Mouse (Mus musculus): ENCODE measurements around the gene Gopc. TPM values are rescaled to one million over a fixed set of nuclear protein-coding genes. Genes with fewer than 3 reads are reported as not detected.
A peak's percentile ranks its signal among the peaks of the same experiment; 100 is the strongest.

Gene Gopc
- polyA plus RNA-seq, 1 experiment from 2014 or later: 18.5 TPM

DNA sequence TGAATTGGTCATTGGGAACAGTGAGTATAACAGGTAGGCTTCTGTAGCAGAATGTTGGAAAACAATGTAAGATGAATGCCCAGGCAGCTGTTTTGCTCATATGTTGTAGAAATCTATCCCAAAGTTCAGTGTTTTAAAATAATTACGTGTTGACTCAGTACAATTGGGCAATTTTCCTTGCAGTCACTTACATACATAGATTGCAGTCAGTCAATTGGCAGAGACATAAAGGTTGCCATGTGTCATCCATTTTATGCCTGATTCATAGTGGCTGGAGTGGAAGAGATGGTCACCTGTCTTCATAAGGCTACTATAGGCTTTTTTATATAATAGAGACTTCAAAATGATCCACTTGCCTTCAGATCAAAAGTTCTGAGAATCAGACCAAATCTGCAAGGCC, 38.6 kb upstream of the Gopc start:
- 91% methylated on average over 1 of the region's 1 CpGs for WGBS
- Histone ChIP-seq H3K4me3 (replicated peaks; ENCODE audit: low read depth, low read length) (no peak overlapping the region), H3K27me3 (ENCODE audit: insufficient read depth, low read length) (no peaks in the 10 kb centered on the region), H3K36me3 (ENCODE audit: insufficient read depth, low read length) (no peaks in the 10 kb centered on the region), H3K27ac (no peak overlapping the region), H3K4me2 (ENCODE audit: low read length) (no peak overlapping the region), H3K9ac (ENCODE audit: low read depth, low read length) (no peak overlapping the region), H3K4me1 (replicated peaks; ENCODE audit: insufficient read depth, low read length) (no peaks in the 10 kb centered on the region; the same call in 1 of the 2 replicates), H3K9me3 (replicated peaks; ENCODE audit: low read length) (no peaks in the 10 kb centered on the region)
- ATAC-seq (replicated peaks; ENCODE audit: low FRiP score, low read depth) (no peak), DNase-seq (ENCODE audit: low spot score) (no peak)
- no peak for TF ChIP-seq CTCF (IDR thresholded peaks at IDR 0.05; ENCODE audit: low read depth)

DNA sequence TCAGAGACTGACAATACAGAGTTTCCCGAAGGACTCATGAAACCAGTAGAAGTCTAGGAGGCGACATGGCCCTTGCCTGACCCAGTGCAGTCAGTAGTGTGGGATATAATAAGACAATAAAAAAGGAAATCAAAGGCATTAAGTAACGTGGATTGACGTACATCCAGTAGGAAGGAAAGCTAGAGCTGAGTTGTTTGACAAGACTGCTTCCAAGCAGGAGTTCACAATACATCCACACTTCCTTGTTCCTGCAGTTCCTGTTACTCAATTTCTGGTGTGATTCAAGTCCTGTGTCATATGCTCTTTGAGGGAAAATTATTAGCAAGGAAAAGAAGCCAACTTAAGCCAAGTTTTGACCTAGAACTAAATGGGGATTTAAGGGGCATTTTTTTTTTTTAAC, 37.5 kb upstream of the Gopc start:
- no peak for TF ChIP-seq CTCF (IDR thresholded peaks at IDR 0.05; ENCODE audit: low read depth)
- 61% methylated on average over 4 of the region's 4 CpGs for WGBS
- ATAC-seq (replicated peaks; ENCODE audit: low FRiP score, low read depth): no peak
- Histone ChIP-seq H3K36me3 (ENCODE audit: insufficient read depth, low read length) (no peaks in the 10 kb centered on the region), H3K9me3 (replicated peaks; ENCODE audit: low read length) (no peaks in the 10 kb centered on the region), H3K9ac (ENCODE audit: low read depth, low read length) (peak overlapping the region; percentile 92), H3K27ac (no peak overlapping the region), H3K4me1 (replicated peaks; ENCODE audit: insufficient read depth, low read length) (no peaks in the 10 kb centered on the region; the same call in 1 of the 2 replicates), H3K4me3 (replicated peaks; ENCODE audit: low read depth, low read length) (peak overlapping the region; percentile 92), H3K4me2 (ENCODE audit: low read length) (peak overlapping the region; percentile 72), H3K27me3 (ENCODE audit: insufficient read depth, low read length) (no peaks in the 10 kb centered on the region)
- peak; percentile 11 for DNase-seq (ENCODE audit: low spot score)

DNA sequence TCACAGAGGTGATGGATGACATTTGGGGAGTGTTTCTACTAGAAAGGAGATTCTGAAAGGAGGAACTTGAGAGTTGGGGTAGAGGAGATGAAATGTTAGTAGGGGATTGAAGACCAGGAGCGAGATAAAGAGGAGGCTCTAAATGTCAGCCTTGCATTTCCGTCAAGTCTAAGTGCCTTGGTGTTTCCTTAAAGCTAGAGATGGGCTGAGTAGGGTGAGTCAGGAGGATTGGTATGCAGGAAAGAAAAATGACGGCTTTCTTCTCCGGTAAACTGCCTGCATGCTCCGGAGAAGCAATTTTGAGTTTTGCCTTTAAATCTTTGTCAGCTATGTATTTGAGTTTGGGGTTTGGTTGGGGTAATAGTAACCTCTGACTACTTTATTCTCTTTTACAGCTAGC, 37.0 kb upstream of the Gopc start:
- H3K4me3 ChIP-seq (replicated peaks; ENCODE audit: low read depth, low read length): peak overlapping the region; percentile 92
- H3K27ac ChIP-seq: peak overlapping the region; percentile 93; the same call in 1 of the 2 replicates
- no peaks in the 10 kb centered on the region for H3K9me3 ChIP-seq (replicated peaks; ENCODE audit: low read length)
- WGBS: 34% methylated on average over 5 of the region's 5 CpGs
- DNase-seq (ENCODE audit: low spot score): no peak
- H3K36me3 ChIP-seq (ENCODE audit: insufficient read depth, low read length): no peaks in the 10 kb centered on the region
- no peaks in the 10 kb centered on the region for H3K27me3 ChIP-seq (ENCODE audit: insufficient read depth, low read length)
- ATAC-seq (replicated peaks; ENCODE audit: low FRiP score, low read depth): no peak
- TF ChIP-seq CTCF (IDR thresholded peaks at IDR 0.05; ENCODE audit: low read depth): no peak
- peak overlapping the region; percentile 72 for H3K4me2 ChIP-seq (ENCODE audit: low read length)
- peak overlapping the region; percentile 92 for H3K9ac ChIP-seq (ENCODE audit: low read depth, low read length)
- H3K4me1 ChIP-seq (replicated peaks; ENCODE audit: insufficient read depth, low read length): no peaks in the 10 kb centered on the region; the same call in 1 of the 2 replicates

DNA sequence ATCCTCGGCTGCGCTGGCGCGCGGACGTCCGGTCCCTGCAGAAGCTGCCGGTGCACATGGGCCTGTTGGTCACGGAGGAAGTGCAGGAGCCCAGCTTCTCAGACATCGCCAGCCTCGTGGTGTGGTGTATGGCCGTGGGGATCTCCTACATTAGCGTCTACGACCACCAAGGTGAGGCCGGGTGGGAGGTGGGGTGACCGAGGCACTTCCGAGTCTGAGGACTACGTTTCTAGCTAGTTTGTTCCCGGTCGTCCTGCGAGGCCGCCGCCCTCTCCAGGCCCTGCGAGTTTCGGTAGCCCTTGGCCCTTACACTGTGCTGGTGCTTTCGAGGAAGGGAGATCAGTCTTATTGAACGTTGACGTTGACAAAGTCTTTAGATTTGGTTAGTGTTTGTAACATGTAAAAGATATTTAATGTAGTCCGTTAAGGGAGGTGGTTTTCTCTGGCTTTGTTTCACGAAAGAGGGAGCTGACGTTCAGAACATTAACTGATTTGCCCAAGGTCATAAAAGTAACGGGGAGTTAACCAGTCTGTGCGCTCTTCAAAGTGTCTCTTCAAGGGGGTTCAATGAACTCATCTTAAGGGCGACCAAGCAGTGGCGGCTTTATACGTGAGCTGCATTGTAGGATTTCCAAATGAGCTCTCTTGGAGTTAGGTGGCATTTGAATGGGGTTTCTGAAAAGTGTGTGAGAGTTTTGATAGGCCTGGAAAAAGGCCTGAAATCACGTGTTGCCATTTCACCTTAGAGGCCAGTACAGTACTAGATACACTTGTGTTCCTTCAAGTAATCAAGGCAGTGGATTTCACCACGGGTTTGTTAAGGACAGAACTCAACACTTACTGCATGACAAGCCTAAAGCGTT, 36.3 kb upstream of the Gopc start:
- Histone ChIP-seq H3K27ac (peak overlapping the region; percentile 93), H3K4me1 (replicated peaks; ENCODE audit: insufficient read depth, low read length) (no peaks in the 10 kb centered on the region; the same call in 1 of the 2 replicates), H3K9ac (ENCODE audit: low read depth, low read length) (peak overlapping the region; percentile 92), H3K9me3 (replicated peaks; ENCODE audit: low read length) (no peaks in the 10 kb centered on the region), H3K36me3 (ENCODE audit: insufficient read depth, low read length) (no peaks in the 10 kb centered on the region), H3K27me3 (ENCODE audit: insufficient read depth, low read length) (no peaks in the 10 kb centered on the region), H3K4me2 (ENCODE audit: low read length) (peak overlapping the region; percentile 72), H3K4me3 (replicated peaks; ENCODE audit: low read depth, low read length) (peak overlapping the region; percentile 92)
- under 1% methylated on average over 39 of the region's 39 CpGs for WGBS
- TF ChIP-seq CTCF (IDR thresholded peaks at IDR 0.05; ENCODE audit: low read depth): no peak
- ATAC-seq (replicated peaks; ENCODE audit: low FRiP score, low read depth): peak; percentile 46
- DNase-seq (ENCODE audit: low spot score): peak; percentile 40

DNA sequence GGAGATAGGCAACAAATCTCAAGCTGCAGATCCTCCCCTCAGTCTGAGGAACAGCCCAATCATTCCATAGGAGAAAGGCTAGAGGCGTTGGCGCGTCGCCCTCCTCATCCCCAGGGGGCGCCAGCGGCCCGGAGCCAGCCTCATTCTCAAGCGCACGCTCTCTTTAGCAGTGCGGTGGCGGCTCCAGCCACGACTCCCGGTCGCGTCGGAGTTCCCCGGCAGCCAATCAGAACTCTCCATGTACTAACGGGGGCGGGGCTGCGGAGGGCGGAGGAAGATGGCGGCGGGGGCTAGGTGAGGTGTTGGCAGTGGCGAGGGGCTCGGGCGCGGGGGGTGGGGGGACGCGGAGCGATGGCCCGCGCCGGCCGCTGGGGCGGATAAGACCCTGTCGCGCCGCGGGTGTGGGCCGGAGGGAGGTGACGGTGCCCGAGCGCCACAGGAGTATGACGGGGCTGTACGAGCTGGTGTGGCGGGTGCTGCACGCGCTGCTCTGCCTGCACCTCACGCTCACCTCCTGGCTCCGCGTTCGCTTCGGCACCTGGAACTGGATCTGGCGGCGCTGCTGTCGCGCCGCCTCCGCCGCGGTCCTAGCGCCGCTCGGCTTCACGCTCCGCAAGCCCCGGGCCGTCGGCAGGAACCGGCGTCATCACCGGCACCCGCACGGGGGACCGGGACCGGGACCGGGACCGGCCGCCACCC, 35.5 kb upstream of the Gopc start, which contains the start of gene Nus1:
Gene Nus1 (plus strand): TSS at position 249 of the 699 bp plus-strand sequence.
- Histone ChIP-seq H3K4me3 (replicated peaks; ENCODE audit: low read depth, low read length) (peak within 1 kb of the TSS; percentile 92), H3K27ac (peak within 1 kb of the TSS; percentile 93), H3K4me1 (replicated peaks; ENCODE audit: insufficient read depth, low read length) (no peaks in the 10 kb centered on the region), H3K36me3 (ENCODE audit: insufficient read depth, low read length) (no peaks in the 10 kb centered on the region), H3K9me3 (replicated peaks; ENCODE audit: low read length) (no peaks in the 10 kb centered on the region), H3K27me3 (ENCODE audit: insufficient read depth, low read length) (no peaks in the 10 kb centered on the region), H3K9ac (ENCODE audit: low read depth, low read length) (peak within 1 kb of the TSS; percentile 92), H3K4me2 (ENCODE audit: low read length) (peak within 1 kb of the TSS; percentile 72)
- ATAC-seq (replicated peaks; ENCODE audit: low FRiP score, low read depth): peak; percentile 99
- TF ChIP-seq CTCF (IDR thresholded peaks at IDR 0.05; ENCODE audit: low read depth): peak; percentile 97
- under 1% methylated on average over 67 of the region's 79 CpGs for WGBS
- peak; percentile 98 for DNase-seq (ENCODE audit: low spot score)

DNA sequence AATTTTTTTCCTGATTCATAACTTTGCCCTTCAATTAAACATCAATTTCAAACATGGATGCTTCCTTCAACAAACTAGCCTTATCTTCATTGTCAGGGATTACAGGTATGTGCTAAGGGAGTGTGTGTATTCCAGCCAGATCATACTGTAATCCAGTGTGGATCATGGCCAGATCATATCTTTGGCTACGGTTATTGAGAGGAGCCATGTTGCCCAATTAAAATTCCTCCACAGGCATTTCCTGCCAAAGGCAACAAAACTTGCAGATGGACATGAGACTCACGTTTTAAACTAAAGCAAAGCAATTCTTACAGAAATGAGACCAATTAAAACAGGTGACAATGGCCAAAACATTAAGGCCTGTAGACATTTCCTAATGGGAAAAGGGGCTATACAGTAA, 34.5 kb upstream of the Gopc start:
- no peak for DNase-seq (ENCODE audit: low spot score)
- WGBS: 39% methylated on average over 2 of the region's 2 CpGs
- Histone ChIP-seq H3K27me3 (ENCODE audit: insufficient read depth, low read length) (no peaks in the 10 kb centered on the region), H3K4me2 (ENCODE audit: low read length) (peak overlapping the region; percentile 49), H3K36me3 (ENCODE audit: insufficient read depth, low read length) (no peaks in the 10 kb centered on the region), H3K4me1 (replicated peaks; ENCODE audit: insufficient read depth, low read length) (no peaks in the 10 kb centered on the region), H3K4me3 (replicated peaks; ENCODE audit: low read depth, low read length) (peak overlapping the region; percentile 92), H3K9me3 (replicated peaks; ENCODE audit: low read length) (no peaks in the 10 kb centered on the region), H3K9ac (ENCODE audit: low read depth, low read length) (0 out of 2 replicates have a peak overlapping the region, but pooled peaks have one; percentile 35), H3K27ac (no peak overlapping the region)
- no peak for ATAC-seq (replicated peaks; ENCODE audit: low FRiP score, low read depth)
- TF ChIP-seq CTCF (IDR thresholded peaks at IDR 0.05; ENCODE audit: low read depth): no peak
